Mouse (Mus musculus) liver, embryonic 14.5 days (tissue): ENCODE data around the gene Ccm2. TPM values are rescaled to one million over a fixed set of nuclear protein-coding genes. Genes with fewer than 3 reads are reported as not detected.

Experiments used
- ATAC-seq: fragments of 200-750 bp; cut with Nextera tagmentation; 2 replicates; pipeline ENCODE4 v1.8.0; 2017; ENCODE audit warnings: moderate number of reproducible peaks, mild to moderate bottlenecking, moderate library complexity; ENCODE audit not compliant: insufficient read depth
- DNase-seq, 3 experiments: peaks; one replicate each; pipeline ENCODE4 v3.0.0-alpha.2; 2012 to 2013; ENCODE audit warnings: low read depth in 3 of 3, low spot score in 3 of 3
- H3K27ac ChIP-seq: fragments of 300-500 bp; sonication (generic); 2 replicates; pipeline ENCODE4 v1.5.1; 2014; ENCODE audit warnings: moderate library complexity, mild to moderate bottlenecking, control low read depth, inconsistent platforms
- H3K27me3 ChIP-seq: fragments of 300-500 bp; sonication (generic); 2 replicates; pipeline ENCODE4 v1.6.1; 2014; ENCODE audit warnings: mild to moderate bottlenecking, low read length, moderate library complexity; ENCODE audit not compliant: control insufficient read depth, insufficient read depth
- H3K36me3 ChIP-seq: fragments of 300-500 bp; sonication (generic); replicated peaks from 2 replicates; pipeline ENCODE4 v1.6.1; 2014; ENCODE audit warnings: low read depth; ENCODE audit not compliant: control insufficient read depth, insufficient read depth
- H3K4me1 ChIP-seq, 2 experiments: fragments of 200-500 bp in 1 of 2; fragments of 300-500 bp in 1 of 2; sonication (generic) in 1 of 2; replicated peaks; 2 replicates each; pipeline ENCODE4 v1.6.1; 2012 to 2014; ENCODE audit warnings: antibody characterized with exemption in 1 of 2, inconsistent platforms in 1 of 2, low read length in 1 of 2; ENCODE audit not compliant: control insufficient read depth in 2 of 2, insufficient read depth in 2 of 2
- H3K4me2 ChIP-seq: fragments of 300-500 bp; sonication (generic); 2 replicates; pipeline ENCODE4 v1.6.1; 2014; ENCODE audit warnings: low read depth, mild to moderate bottlenecking, control low read depth, moderate library complexity
- H3K4me3 ChIP-seq, 2 experiments: fragments of 200-500 bp in 1 of 2; fragments of 300-500 bp in 1 of 2; sonication (generic) in 1 of 2; 2 replicates each; pipeline ENCODE4 v1.5.1; 2012 to 2014; ENCODE audit warnings: low read depth in 2 of 2, low read length in 2 of 2, mild to moderate bottlenecking in 2 of 2, control low read depth in 1 of 2, inconsistent platforms in 1 of 2, moderate library complexity in 1 of 2; ENCODE audit not compliant: insufficient read depth in 1 of 2
- H3K9ac ChIP-seq: fragments of 300-500 bp; sonication (generic); replicated peaks from 2 replicates; pipeline ENCODE4 v1.6.1; 2014; ENCODE audit warnings: mild to moderate bottlenecking, control low read depth, moderate library complexity
- H3K9me3 ChIP-seq: fragments of 300-500 bp; sonication (generic); 2 replicates; pipeline ENCODE4 v1.6.1; 2016; ENCODE audit warnings: low read length, mixed read lengths; ENCODE audit not compliant: control insufficient read depth
- CTCF ChIP-seq: IDR thresholded peaks from 2 replicates; pipeline ENCODE4 v1.5.1; 2016; ENCODE audit warnings: antibody characterized with exemption, low read depth, control low read depth
- EP300 ChIP-seq: IDR thresholded peaks from 2 replicates; pipeline ENCODE4 v1.6.1; 2016; ENCODE audit warnings: antibody characterized with exemption, low read depth
- WGBS: fragments of 180-500 bp; shearing (Covaris S2); extraction: QIAGEN DNeasy Blood & Tissue Kit; methylation state at CpG from one replicate; pipeline ENCODE4 v1.1.7; 2014; ENCODE audit not compliant: insufficient replicate concordance; 5-methylcytosine and 5-hydroxymethylcytosine counted together
- polyA plus RNA-seq, 2 experiments: library from polyadenylated mRNA; depleted of rRNA in 1 of 2; stranded (reverse) in 1 of 2; unstranded in 1 of 2; fragments of >200 nt; fragmentation: Nextera tagmentation in 1 of 2; extraction: Ambion mirVana in 1 of 2; gene quantifications; 2 replicates each; pipeline versions ENCODE4 v1.2.1 to v1.2.3; 2012 to 2014

Ccm2 gene
- polyA plus RNA-seq, 2 experiments = 33.1 to 39.4 TPM

DNA sequence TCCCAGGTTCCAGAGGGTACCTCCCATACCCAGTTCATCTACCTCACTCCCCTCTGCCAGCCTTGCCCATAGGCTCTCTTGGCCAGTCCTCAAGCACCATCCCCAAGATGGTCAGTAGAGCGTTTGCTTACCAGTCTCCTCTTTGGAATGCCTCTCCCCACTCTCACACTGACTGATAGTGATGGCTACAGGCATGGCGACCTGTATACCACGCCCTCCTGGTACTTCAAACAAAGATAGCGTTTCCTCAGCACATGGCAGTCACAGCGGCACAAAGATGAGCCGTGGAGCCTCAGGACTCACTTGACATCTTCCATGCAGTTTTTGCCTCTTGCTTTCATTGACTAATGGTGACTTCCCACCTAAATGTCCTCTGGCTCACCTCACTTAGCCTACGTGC is 43.2 kb downstream of the Ccm2 start:
- Histone ChIP-seq H3K27ac (peak overlapping the region; percentile 79), H3K9ac (peak overlapping the region; percentile 46), H3K4me2 (peak overlapping the region; percentile 57)

DNA sequence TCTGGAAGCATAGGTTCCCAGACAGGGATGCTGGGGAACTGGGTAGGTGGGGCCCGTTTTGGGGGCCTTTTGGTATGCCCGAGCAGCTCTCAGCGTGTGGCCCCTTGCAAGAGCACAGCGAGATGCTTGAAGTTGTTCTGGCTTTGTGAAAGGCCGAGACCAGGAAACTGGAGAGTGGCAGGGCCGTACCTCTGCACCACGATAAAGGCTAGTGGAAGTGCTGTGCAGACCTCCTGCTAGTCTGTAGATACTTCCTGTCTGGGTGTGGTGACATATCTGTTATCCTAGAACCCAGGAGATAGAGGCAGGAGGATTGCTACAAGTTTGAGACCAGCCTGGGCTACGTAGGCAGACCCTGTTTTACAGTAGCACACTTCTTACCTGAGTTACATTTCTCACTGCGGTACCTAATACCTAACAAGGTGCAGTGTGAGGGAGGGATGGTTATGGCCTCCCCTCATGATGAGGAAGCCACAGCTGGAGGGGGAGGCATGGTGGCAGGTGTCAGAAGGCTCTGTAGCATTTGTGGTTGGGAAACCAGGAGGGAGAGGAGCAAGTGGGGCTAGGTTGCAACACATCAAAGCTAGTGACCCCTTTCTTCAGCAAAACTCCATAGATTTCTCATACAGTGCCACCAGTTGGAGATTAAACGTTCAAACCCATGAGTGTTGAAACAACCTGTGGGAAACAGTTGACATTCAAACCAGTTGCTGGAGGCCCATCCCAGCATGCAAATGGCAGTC is 44.4 kb downstream of the Ccm2 start:
- peaks cover 60 to 84% of the 10 kb centered on the region in 2 experiments for H3K4me1 ChIP-seq
- peak overlapping the region; percentile 57 for H3K4me2 ChIP-seq
- 22% methylated on average over 10 of the region's 10 CpGs for WGBS
- ATAC-seq = peak; percentile 85
- peak overlapping the region in 1 of 2 experiments; percentile 11; a peak in 2 of 4 replicates for H3K4me3 ChIP-seq
- H3K9ac ChIP-seq = peak overlapping the region; percentile 45
- peak in 2 of 3 experiments; percentile 67 to 69 for DNase-seq
- no peaks in the 10 kb centered on the region for H3K9me3 ChIP-seq
- H3K27ac ChIP-seq = peak overlapping the region; percentile 79
- H3K36me3 ChIP-seq = peaks cover 16% of the 10 kb centered on the region
- no peaks in the 10 kb centered on the region for H3K27me3 ChIP-seq
- TF ChIP-seq CTCF = no peak
- peak; percentile 89 for TF ChIP-seq EP300

More for the DNA sequence above, 43.2 kb downstream of the Ccm2 start:
- 41% methylated on average over 7 of the region's 7 CpGs for WGBS
- H3K36me3 ChIP-seq = peaks cover 17% of the 10 kb centered on the region
- no peak for TF ChIP-seq CTCF
- TF ChIP-seq EP300 = 0 out of 2 replicates have a peak, but pooled peaks have one; percentile 9
- peak overlapping the region in 1 of 2 experiments; percentile 7; a peak in 1 of 4 replicates for H3K4me3 ChIP-seq
- H3K27me3 ChIP-seq = no peaks in the 10 kb centered on the region
- H3K4me1 ChIP-seq = peaks cover 53 to 81% of the 10 kb centered on the region in 2 experiments
- ATAC-seq (peak; percentile 69), DNase-seq (no peak)
- H3K9me3 ChIP-seq = no peaks in the 10 kb centered on the region

GRCm38 (mm10) chr11:6593406-6593805 is 46.7 kb downstream of the Ccm2 start:
- H3K27ac ChIP-seq = no peak overlapping the region
- WGBS = 74% methylated on average over 11 of the region's 11 CpGs
- no peak overlapping the region for H3K4me3 ChIP-seq
- no peak overlapping the region for H3K9ac ChIP-seq
- DNase-seq = no peak
- no peaks in the 10 kb centered on the region for H3K9me3 ChIP-seq
- no peak for TF ChIP-seq CTCF
- TF ChIP-seq EP300 = no peak
- peaks cover 18% of the 10 kb centered on the region for H3K36me3 ChIP-seq
- no peak overlapping the region for H3K4me2 ChIP-seq
- ATAC-seq = no peak
- H3K27me3 ChIP-seq = no peaks in the 10 kb centered on the region
- peaks cover 53 to 75% of the 10 kb centered on the region in 2 experiments for H3K4me1 ChIP-seq

DNA sequence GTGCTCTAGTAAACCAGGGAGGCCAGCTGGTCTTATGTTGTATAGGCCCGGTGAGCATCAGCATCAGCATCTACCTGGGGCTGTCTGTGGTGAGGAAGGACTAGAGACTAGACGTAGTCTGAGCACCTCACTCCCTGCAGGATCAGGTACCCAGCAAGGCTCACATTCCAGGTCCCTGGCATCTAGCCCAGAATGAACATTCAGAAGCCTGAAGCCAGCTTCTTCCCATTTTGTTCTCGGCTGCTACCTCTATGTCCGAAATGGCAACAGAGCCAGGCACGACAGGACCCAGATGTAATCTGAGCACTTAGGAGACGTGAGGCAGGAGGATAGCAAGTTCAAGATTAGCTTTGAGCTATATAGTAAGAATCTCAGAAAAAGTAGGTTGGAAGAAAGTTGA is 48.2 kb downstream of the Ccm2 start:
- H3K27ac ChIP-seq = peak overlapping the region; percentile 74
- peaks cover 41 to 64% of the 10 kb centered on the region in 2 experiments for H3K4me1 ChIP-seq
- no peak overlapping the region for H3K4me3 ChIP-seq
- peak overlapping the region; percentile 48 for H3K4me2 ChIP-seq
- TF ChIP-seq EP300 (no peak), CTCF (no peak)
- H3K36me3 ChIP-seq = peaks cover 15% of the 10 kb centered on the region
- ATAC-seq (no peak), DNase-seq (no peak)
- WGBS = 67% methylated on average over 6 of the region's 6 CpGs
- no peaks in the 10 kb centered on the region for H3K9me3 ChIP-seq
- no peaks in the 10 kb centered on the region for H3K27me3 ChIP-seq
- peak overlapping the region; percentile 48 for H3K9ac ChIP-seq

DNA sequence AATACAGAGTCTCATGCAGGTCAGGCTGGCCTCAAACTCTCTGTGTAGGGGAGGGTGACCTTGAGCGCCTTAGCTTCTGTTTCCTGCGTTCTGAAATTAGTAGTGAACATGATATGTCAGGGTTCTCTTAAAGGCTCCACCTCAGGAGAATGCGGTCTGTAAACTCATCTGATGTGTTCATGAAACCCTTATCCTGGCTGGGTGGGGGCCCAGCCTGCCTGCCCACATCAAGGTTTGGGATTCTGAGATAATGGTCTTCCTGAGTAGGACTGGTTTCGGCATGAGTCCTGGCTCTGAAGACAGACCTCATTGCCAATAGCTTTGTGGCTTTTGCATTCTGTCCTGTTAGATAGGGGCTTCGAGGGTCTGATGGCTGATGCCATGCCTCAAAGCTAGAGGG is 48.7 kb downstream of the Ccm2 start:
- H3K4me3 ChIP-seq = no peak overlapping the region
- H3K4me2 ChIP-seq = peak overlapping the region; percentile 48
- H3K9me3 ChIP-seq = no peaks in the 10 kb centered on the region
- WGBS = 24% methylated on average over 5 of the region's 5 CpGs
- DNase-seq (peak in 2 of 3 experiments; percentile 34 to 44), ATAC-seq (peak; percentile 65)
- H3K4me1 ChIP-seq = peaks cover 41 to 64% of the 10 kb centered on the region in 2 experiments
- H3K36me3 ChIP-seq = peaks cover 12% of the 10 kb centered on the region
- peak overlapping the region; percentile 74 for H3K27ac ChIP-seq
- H3K27me3 ChIP-seq = no peaks in the 10 kb centered on the region
- H3K9ac ChIP-seq = peak overlapping the region; percentile 48
- TF ChIP-seq CTCF (no peak), EP300 (peak; percentile 71)
